Mouse (Mus musculus) CD4-positive helper T cell, adult 2 months (primary cell): Measurements from ENCODE around the gene Epb41l2.
A peak's percentile ranks its signal among the peaks of the same experiment; 100 is the strongest.

ENCODE experiments used
- DNase-seq: peaks from one replicate; pipeline ENCODE4 v3.0.0-alpha.2; 2012; ENCODE audit warnings: low read depth, missing footprints, low spot score

Gene Epb41l2

GRCm38 (mm10) chr10:25482791-25483190, 123.2 kb downstream of the Epb41l2 start:
- DNase-seq, result no peak

GRCm38 (mm10) chr10:25488456-25488855, 128.9 kb downstream of the Epb41l2 start:
- peak; percentile 36 for DNase-seq

- DNase-seq, result no peak
These were observed 139.9 kb downstream of the Epb41l2 start for GRCm38 (mm10) chr10:25499323-25500071.

GRCm38 (mm10) chr10:25503250-25503649, 143.7 kb downstream of the Epb41l2 start:
- DNase-seq, result no peak

GRCm38 (mm10) chr10:25513821-25514220, 154.2 kb downstream of the Epb41l2 start:
- no peak for DNase-seq

GRCm38 (mm10) chr10:25519954-25520353, 160.4 kb downstream of the Epb41l2 start:
- DNase-seq, result no peak

GRCm38 (mm10) chr10:25520428-25520827, 160.8 kb downstream of the Epb41l2 start:
- no peak for DNase-seq

- no peak for DNase-seq
These were observed 164.1 kb downstream of the Epb41l2 start for GRCm38 (mm10) chr10:25523727-25524126.

GRCm38 (mm10) chr10:25526156-25526555, 166.6 kb downstream of the Epb41l2 start:
- no peak for DNase-seq

- DNase-seq, result no peak
These were observed 167.0 kb downstream of the Epb41l2 start for GRCm38 (mm10) chr10:25526622-25527021.

GRCm38 (mm10) chr10:25527126-25527525, 167.5 kb downstream of the Epb41l2 start:
- no peak for DNase-seq

- DNase-seq, result no peak
These were observed 171.7 kb downstream of the Epb41l2 start for GRCm38 (mm10) chr10:25531335-25531734.

GRCm38 (mm10) chr10:25533105-25533504, 173.5 kb downstream of the Epb41l2 start:
- DNase-seq, result no peak

- DNase-seq, result no peak
These were observed 174.1 kb downstream of the Epb41l2 start for GRCm38 (mm10) chr10:25533513-25534246.

GRCm38 (mm10) chr10:25534467-25534866, 174.9 kb downstream of the Epb41l2 start:
- DNase-seq, result no peak

GRCm38 (mm10) chr10:25535891-25536331, 176.3 kb downstream of the Epb41l2 start, which contains the start of gene Smlr1:
Gene Smlr1, minus strand, starts transcription at chr10:25536267.
- DNase-seq, result no peak

- no peak for DNase-seq
These were observed 177.0 kb downstream of the Epb41l2 start for GRCm38 (mm10) chr10:25536621-25537020.

- DNase-seq, result no peak
These were observed 179.1 kb downstream of the Epb41l2 start for GRCm38 (mm10) chr10:25538738-25539137.

- DNase-seq, result no peak
These were observed 179.7 kb downstream of the Epb41l2 start for GRCm38 (mm10) chr10:25539146-25539770.

GRCm38 (mm10) chr10:25539771-25540168, 180.2 kb downstream of the Epb41l2 start:
- no peak for DNase-seq

- no peak for DNase-seq
These were observed 181.5 kb downstream of the Epb41l2 start for GRCm38 (mm10) chr10:25541097-25541496.

- no peak for DNase-seq
These were observed 193.3 kb downstream of the Epb41l2 start for GRCm38 (mm10) chr10:25552936-25553335.
